Mouse (Mus musculus) stomach, embryonic 16.5 days (tissue): ENCODE measurements around the gene R3hdm1. TPM values are rescaled to one million over a fixed set of nuclear protein-coding genes. Genes with fewer than 3 reads are reported as not detected.
A peak's percentile ranks its signal among the peaks of the same experiment; 100 is the strongest.
"Not testable (repeated sequence)": the region's sequence is repeated elsewhere in the genome, so short reads cannot be mapped to it uniquely, and the experiment has no call there.

ENCODE experiments used
- ATAC-seq: fragments of 200-750 bp; cut with Nextera tagmentation; 2 replicates; pipeline ENCODE4 v1.8.0; 2017; ENCODE audit warnings: moderate number of reproducible peaks, moderate TSS enrichment; ENCODE audit not compliant: insufficient read depth, low FRiP score
- H3K27ac ChIP-seq: fragments of 300-500 bp; sonication (generic); 2 replicates; pipeline ENCODE4 v1.5.1; 2014; ENCODE audit warnings: low read length
- H3K27me3 ChIP-seq: fragments of 300-500 bp; sonication (generic); 2 replicates; pipeline ENCODE4 v1.6.1; 2014; ENCODE audit warnings: low read length, control low read depth, mixed read lengths; ENCODE audit not compliant: control insufficient read depth, insufficient read depth
- H3K36me3 ChIP-seq: fragments of 300-500 bp; sonication (generic); 2 replicates; pipeline ENCODE4 v1.6.1; 2014; ENCODE audit warnings: low read length; ENCODE audit not compliant: control insufficient read depth, insufficient read depth
- H3K4me1 ChIP-seq: fragments of 300-500 bp; sonication (generic); 2 replicates; pipeline ENCODE4 v1.6.1; 2014; ENCODE audit warnings: low read length, control low read depth, mixed read lengths; ENCODE audit not compliant: control insufficient read depth, insufficient read depth
- H3K4me2 ChIP-seq: fragments of 300-500 bp; sonication (generic); 2 replicates; pipeline ENCODE4 v1.6.1; 2014; ENCODE audit warnings: low read depth, low read length, mixed read lengths
- H3K4me3 ChIP-seq: fragments of 300-500 bp; sonication (generic); replicated peaks from 2 replicates; pipeline ENCODE4 v1.5.1; 2014; ENCODE audit warnings: mild to moderate bottlenecking, low read length
- H3K9ac ChIP-seq: fragments of 300-500 bp; sonication (generic); 2 replicates; pipeline ENCODE4 v1.6.1; 2014; ENCODE audit warnings: low read length
- H3K9me3 ChIP-seq: fragments of 300-500 bp; sonication (generic); replicated peaks from 2 replicates; pipeline ENCODE4 v1.6.1; 2016; ENCODE audit warnings: low read length, control low read depth; ENCODE audit not compliant: control insufficient read depth
- WGBS: fragments of 180-500 bp; shearing (Covaris S2); extraction: QIAGEN DNeasy Blood & Tissue Kit; methylation state at CpG from one replicate; pipeline ENCODE4 v1.1.7; 2014; 5-methylcytosine and 5-hydroxymethylcytosine counted together
- polyA plus RNA-seq: library from polyadenylated mRNA; unstranded; fragments of >200 nt; fragmentation: Nextera tagmentation; extraction: Ambion mirVana; gene quantifications from 2 replicates; pipeline ENCODE4 v1.2.1, GENCODE M21; 2015

Gene R3hdm1
- polyA plus RNA-seq, 1 experiment from 2014 or later = 52.8 TPM

DNA sequence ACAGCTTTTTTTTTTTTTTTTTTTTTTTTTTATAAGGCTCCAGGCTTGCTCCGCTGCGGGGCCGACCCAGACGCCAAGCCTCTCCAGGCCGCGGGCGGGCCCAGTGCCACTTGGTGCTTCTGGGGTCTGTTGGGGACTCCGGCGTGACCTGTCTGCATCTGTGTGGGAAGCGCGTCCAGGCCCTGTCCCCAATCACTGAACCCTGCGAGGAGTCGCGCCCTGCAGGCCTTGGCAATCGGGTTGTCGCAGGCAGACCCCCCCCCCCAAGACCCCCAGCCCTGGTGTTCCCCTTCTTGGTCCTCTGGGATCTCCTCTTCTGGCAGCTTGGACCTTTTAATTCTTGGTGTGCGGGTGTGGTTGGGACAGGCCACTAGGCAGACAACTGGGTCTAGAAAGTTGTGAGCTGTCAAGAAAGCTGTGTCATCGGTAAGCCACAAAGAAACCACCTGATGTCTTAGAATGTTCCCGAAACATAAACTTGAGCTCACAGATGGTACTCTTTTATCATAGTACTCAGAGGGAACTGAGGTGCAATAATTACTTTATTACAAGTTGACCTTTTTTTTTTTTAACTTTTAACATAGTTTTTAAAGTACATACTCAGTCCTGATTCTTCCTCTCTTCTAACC lies 141.7 kb downstream of the R3hdm1 start:
- 0 out of 2 replicates have a peak, but pooled peaks cover 2% of the 10 kb centered on the region for H3K4me1 ChIP-seq
- under 1% methylated on average over 19 of the region's 19 CpGs for WGBS
- no peaks in the 10 kb centered on the region for H3K9me3 ChIP-seq
- H3K4me3 ChIP-seq = peak overlapping the region; percentile 86
- peak overlapping the region; percentile 94 for H3K9ac ChIP-seq
- no peaks in the 10 kb centered on the region for H3K27me3 ChIP-seq
- H3K27ac ChIP-seq = peak overlapping the region; percentile 89
- H3K36me3 ChIP-seq = no peaks in the 10 kb centered on the region
- peak; percentile 27 for ATAC-seq
- H3K4me2 ChIP-seq = peak overlapping the region; percentile 90

- not testable (repeated sequence) for H3K9ac ChIP-seq, H3K4me3 ChIP-seq
- WGBS = 80% methylated on average over 7 of the region's 7 CpGs
Observed at GRCm38 (mm10) chr1:128267061-128267460, 164.0 kb downstream of the R3hdm1 start.

DNA sequence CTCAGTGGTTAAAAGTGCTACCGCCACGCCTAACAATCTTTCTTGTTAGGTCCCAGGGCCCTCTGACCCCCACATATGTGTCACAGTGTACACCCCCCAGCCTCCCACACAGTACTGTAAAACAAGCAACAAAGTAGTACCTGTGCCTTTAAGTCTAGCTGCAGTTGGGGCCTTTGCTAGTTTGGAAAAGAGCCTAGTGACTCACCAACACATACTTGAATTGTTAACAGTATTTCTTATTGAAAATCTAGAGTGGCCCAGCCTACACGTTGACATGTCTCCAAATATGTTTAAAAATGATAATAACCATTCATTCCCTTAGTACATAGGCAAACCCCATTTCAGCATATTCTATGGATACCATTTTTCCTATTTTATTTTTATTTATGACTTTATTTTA lies 167.6 kb downstream of the R3hdm1 start:
- no peak for ATAC-seq
- Histone ChIP-seq H3K9me3 (no peaks in the 10 kb centered on the region), H3K9ac (no peak overlapping the region), H3K4me3 (no peak overlapping the region), H3K4me2 (no peak overlapping the region), H3K4me1 (no peaks in the 10 kb centered on the region), H3K36me3 (peaks cover 24% of the 10 kb centered on the region), H3K27me3 (no peaks in the 10 kb centered on the region), H3K27ac (no peak overlapping the region)
- 90% methylated on average over 3 of the region's 3 CpGs for WGBS

More at GRCm38 (mm10) chr1:128267061-128267460, 164.0 kb downstream of the R3hdm1 start:
- H3K27me3 ChIP-seq, ATAC-seq, H3K4me1 ChIP-seq, H3K27ac ChIP-seq, H3K4me2 ChIP-seq, H3K9me3 ChIP-seq: not testable (repeated sequence)
- peaks cover 31% of the 10 kb centered on the region for H3K36me3 ChIP-seq

DNA sequence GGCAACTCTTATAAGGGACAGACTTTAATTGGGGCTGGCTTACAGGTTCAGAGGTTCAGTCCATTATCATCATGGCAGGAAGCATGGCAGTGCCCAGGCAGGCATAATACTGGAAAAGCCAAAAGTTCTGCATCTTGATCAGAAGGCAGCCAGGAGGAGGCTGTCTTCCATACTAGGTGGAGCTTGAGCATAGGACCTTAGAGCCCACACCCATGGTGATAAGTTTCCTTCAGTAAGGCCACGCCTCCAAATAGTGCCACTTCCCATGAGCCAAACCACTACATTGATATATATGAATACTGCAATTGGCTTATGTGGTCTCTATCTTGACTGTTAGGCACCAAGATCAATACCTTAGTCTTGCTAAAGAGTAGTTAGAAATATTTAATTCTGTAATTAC lies 172.8 kb downstream of the R3hdm1 start:
- H3K9me3 ChIP-seq = no peaks in the 10 kb centered on the region
- WGBS = 85% methylated on average over 1 of the region's 1 CpGs
- ATAC-seq = no peak
- H3K36me3 ChIP-seq = peaks cover 29% of the 10 kb centered on the region
- no peak overlapping the region for H3K9ac ChIP-seq
- H3K4me3 ChIP-seq = no peak overlapping the region
- no peak overlapping the region for H3K4me2 ChIP-seq
- no peaks in the 10 kb centered on the region for H3K4me1 ChIP-seq
- no peaks in the 10 kb centered on the region for H3K27me3 ChIP-seq
- no peak overlapping the region for H3K27ac ChIP-seq

- Histone ChIP-seq H3K4me1 (no peaks in the 10 kb centered on the region), H3K4me2 (no peak overlapping the region), H3K4me3 (no peak overlapping the region), H3K9me3 (no peaks in the 10 kb centered on the region), H3K27me3 (no peaks in the 10 kb centered on the region), H3K9ac (no peak overlapping the region), H3K27ac (no peak overlapping the region), H3K36me3 (peaks cover 26% of the 10 kb centered on the region)
- ATAC-seq = no peak
- WGBS = 90% methylated on average over 3 of the region's 3 CpGs
Observed at GRCm38 (mm10) chr1:128278563-128278962, 175.5 kb downstream of the R3hdm1 start.

DNA sequence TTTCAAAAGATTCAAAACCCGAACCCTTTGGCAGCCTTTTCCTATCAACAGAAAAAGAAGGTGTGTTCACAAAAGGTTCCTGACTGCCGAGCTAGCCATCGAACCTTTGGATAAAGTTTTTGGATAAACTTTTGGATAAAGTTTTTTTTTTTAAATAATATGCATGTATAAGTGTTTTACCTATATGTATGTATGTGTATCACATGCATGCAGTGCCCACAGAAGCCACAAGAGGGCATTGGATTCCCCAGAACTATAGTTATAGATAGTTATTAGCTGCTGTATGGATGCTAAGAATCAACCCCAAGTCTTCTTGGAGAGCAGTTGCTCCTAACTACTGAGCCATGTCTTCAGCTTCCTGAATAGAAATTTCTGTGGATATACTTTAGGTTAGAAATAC lies 178.7 kb downstream of the R3hdm1 start:
- Histone ChIP-seq H3K9me3 (no peaks in the 10 kb centered on the region), H3K4me1 (no peaks in the 10 kb centered on the region), H3K27me3 (no peaks in the 10 kb centered on the region), H3K9ac (no peak overlapping the region), H3K27ac (no peak overlapping the region), H3K4me2 (no peak overlapping the region), H3K36me3 (peaks cover 24% of the 10 kb centered on the region), H3K4me3 (no peak overlapping the region)
- ATAC-seq = no peak
- 95% methylated on average over 3 of the region's 3 CpGs for WGBS

DNA sequence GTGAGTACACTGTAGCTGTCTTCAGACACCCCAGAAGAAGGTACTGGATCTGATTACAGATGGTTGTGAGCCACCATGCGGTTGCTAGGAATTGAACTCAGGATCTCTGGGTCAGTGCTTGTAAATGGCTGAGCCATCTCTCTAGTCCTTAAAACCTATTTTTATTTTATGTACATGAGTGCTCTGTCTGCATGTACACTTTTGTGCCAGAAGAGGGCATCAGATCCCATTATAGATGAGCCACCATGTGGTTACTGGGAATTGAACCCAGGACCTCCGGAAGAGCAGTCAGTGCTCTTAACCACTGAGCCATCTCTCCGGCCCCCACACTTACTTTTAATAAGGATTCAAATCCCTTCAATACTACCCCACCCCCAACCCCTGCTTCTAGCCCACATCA lies 179.8 kb downstream of the R3hdm1 start:
- peaks cover 19% of the 10 kb centered on the region for H3K36me3 ChIP-seq
- H3K4me2 ChIP-seq = no peak overlapping the region
- no peak overlapping the region for H3K9ac ChIP-seq
- no peak overlapping the region for H3K27ac ChIP-seq
- no peaks in the 10 kb centered on the region for H3K27me3 ChIP-seq
- H3K9me3 ChIP-seq = no peaks in the 10 kb centered on the region
- WGBS = 95% methylated on average over 3 of the region's 3 CpGs
- H3K4me3 ChIP-seq = no peak overlapping the region
- ATAC-seq = no peak
- H3K4me1 ChIP-seq = no peaks in the 10 kb centered on the region

DNA sequence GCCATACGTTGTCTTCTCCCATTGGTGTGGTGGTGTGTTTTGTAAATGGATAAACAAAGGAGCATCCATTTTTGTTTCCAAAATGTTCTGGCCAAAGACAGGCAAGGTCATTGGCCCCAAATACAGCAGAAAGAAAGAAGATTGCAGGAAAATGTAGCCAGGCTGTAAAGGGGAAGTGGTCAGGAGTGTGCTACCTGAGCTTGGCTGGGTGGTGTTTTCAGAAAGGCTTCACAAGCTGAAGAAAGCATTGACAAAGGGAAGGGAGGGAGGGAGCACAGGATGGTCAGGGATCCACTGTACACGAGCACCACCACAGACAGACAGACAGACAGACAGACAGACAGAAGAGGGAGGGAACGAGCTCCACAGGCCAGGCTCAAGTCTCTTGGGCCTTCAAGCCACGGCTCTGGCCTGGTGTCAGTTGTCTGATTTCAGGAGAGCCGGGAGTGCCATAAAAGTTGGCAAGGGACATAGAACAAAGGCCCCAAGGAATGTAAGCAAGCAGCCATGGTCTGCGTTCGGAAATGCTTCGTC lies 181.1 kb downstream of the R3hdm1 start:
- Histone ChIP-seq H3K27ac (no peak overlapping the region), H3K9ac (no peak overlapping the region), H3K27me3 (no peaks in the 10 kb centered on the region), H3K4me3 (no peak overlapping the region), H3K4me1 (no peaks in the 10 kb centered on the region), H3K4me2 (no peak overlapping the region), H3K36me3 (peaks cover 12% of the 10 kb centered on the region; the same call in 1 of the 2 replicates), H3K9me3 (no peaks in the 10 kb centered on the region)
- WGBS = 83% methylated on average over 8 of the region's 8 CpGs
- ATAC-seq = no peak

GRCm38 (mm10) chr1:128285136-128285535 lies 182.0 kb downstream of the R3hdm1 start:
- WGBS = 87% methylated on average over 9 of the region's 9 CpGs
- Histone ChIP-seq H3K4me3 (no peak overlapping the region), H3K27ac (no peak overlapping the region), H3K4me2 (no peak overlapping the region), H3K9ac (no peak overlapping the region), H3K27me3 (no peaks in the 10 kb centered on the region), H3K4me1 (no peaks in the 10 kb centered on the region), H3K36me3 (peaks cover 4% of the 10 kb centered on the region; the same call in 1 of the 2 replicates), H3K9me3 (no peaks in the 10 kb centered on the region)
- ATAC-seq = no peak
